Mouse (Mus musculus) CH12.LX (cell line): ENCODE data around the gene Gm10271. TPM values are rescaled to one million over a fixed set of nuclear protein-coding genes. Genes with fewer than 3 reads are reported as not detected.

Experiments used
- DNase-seq: peaks from one replicate; pipeline ENCODE4 v3.0.0-alpha.2; 2013; ENCODE audit errors: extremely low read depth
- H3K27ac ChIP-seq: 2 replicates; pipeline ENCODE4 v1.5.1; 2012; ENCODE audit warnings: low read depth, mild to moderate bottlenecking, control low read depth, moderate library complexity; ENCODE audit not compliant: insufficient read depth
- H3K27me3 ChIP-seq: replicated peaks from 2 replicates; pipeline ENCODE3; 2012; ENCODE audit warnings: inconsistent platforms
- H3K36me3 ChIP-seq, 2 experiments: replicated peaks in 1 of 2; 2 replicates each; pipeline versions ENCODE3 to v1.6.1; 2012; ENCODE audit warnings: inconsistent platforms in 1 of 2, low read length in 1 of 2, mild to moderate bottlenecking in 1 of 2, mixed read lengths in 1 of 2, moderate library complexity in 1 of 2; ENCODE audit not compliant: control insufficient read depth in 1 of 2, insufficient read depth in 1 of 2
- H3K4me1 ChIP-seq, 2 experiments: 2 replicates each; pipeline ENCODE4 v1.6.1; 2012; ENCODE audit warnings: inconsistent platforms in 1 of 2, moderate library complexity in 1 of 2; ENCODE audit not compliant: insufficient read depth in 2 of 2, control insufficient read depth in 1 of 2
- H3K4me2 ChIP-seq: 2 replicates; pipeline ENCODE4 v1.6.1; 2012; ENCODE audit warnings: low read depth, mild to moderate bottlenecking, control low read depth; ENCODE audit not compliant: poor library complexity, insufficient read depth, severe bottlenecking
- H3K4me3 ChIP-seq, 3 experiments: fragments of 150-350 bp in 1 of 3; sonication (generic) in 1 of 3; replicated peaks in 1 of 3; 2 replicates each; pipeline versions ENCODE3 to v1.5.1; 2011 to 2012; ENCODE audit warnings: low read depth in 2 of 3, low read length in 2 of 3, mild to moderate bottlenecking in 2 of 3, moderate library complexity in 2 of 3, control low read depth in 1 of 3, improper control_type of control experiment in 1 of 3, inconsistent platforms in 1 of 3, mixed read lengths in 1 of 3; ENCODE audit not compliant: poor library complexity in 1 of 3
- H3K79me2 ChIP-seq: replicated peaks from 2 replicates; pipeline ENCODE4 v1.6.1; 2012; ENCODE audit warnings: mild to moderate bottlenecking, moderate library complexity; ENCODE audit not compliant: control insufficient read depth, poor library complexity, insufficient read depth, severe bottlenecking; ENCODE audit errors: extremely low read depth
- H3K9ac ChIP-seq: 2 replicates; pipeline ENCODE4 v1.6.1; 2012; ENCODE audit warnings: low read depth, mild to moderate bottlenecking, control low read depth, moderate library complexity; ENCODE audit not compliant: insufficient read depth
- H3K9me3 ChIP-seq: replicated peaks from 2 replicates; pipeline ENCODE3; 2012; ENCODE audit warnings: low read length, inconsistent platforms, mixed read lengths
- BHLHE40 ChIP-seq: IDR thresholded peaks from 2 replicates; pipeline ENCODE4 v1.6.1; 2011; ENCODE audit warnings: mild to moderate bottlenecking, low read depth, low read length, improper control_type of control experiment
- CHD2 ChIP-seq: IDR thresholded peaks from 2 replicates; pipeline ENCODE4 v1.6.1; 2011; ENCODE audit warnings: low read length, improper control_type of control experiment
- CTCF ChIP-seq, 2 experiments: IDR thresholded peaks in 1 of 2; conservative IDR thresholded peaks in 1 of 2; 2 replicates each; pipeline ENCODE4 v1.5.1; 2011 to 2012; ENCODE audit warnings: low read depth in 2 of 2, low read length in 2 of 2, improper control_type of control experiment in 1 of 2, inconsistent platforms in 1 of 2, mild to moderate bottlenecking in 1 of 2, moderate library complexity in 1 of 2
- ETS1 ChIP-seq: conservative IDR thresholded peaks from 2 replicates; pipeline ENCODE4 v1.6.1; 2012; ENCODE audit warnings: low read depth, mild to moderate bottlenecking, inconsistent platforms, low read length, improper control_type of control experiment, moderate library complexity
- GABPA ChIP-seq: IDR thresholded peaks from 2 replicates; pipeline ENCODE4 v1.6.1; 2012; ENCODE audit warnings: low read depth, low read length, improper control_type of control experiment, inconsistent platforms; ENCODE audit not compliant: insufficient replicate concordance
- MAX ChIP-seq: IDR thresholded peaks from 2 replicates; pipeline ENCODE4 v1.6.1; 2011; ENCODE audit warnings: low read length, improper control_type of control experiment
- MXI1 ChIP-seq: IDR thresholded peaks from 2 replicates; pipeline ENCODE4 v1.6.1; 2011; ENCODE audit warnings: mild to moderate bottlenecking, low read depth, low read length, improper control_type of control experiment
- MYC ChIP-seq: IDR thresholded peaks from 2 replicates; pipeline ENCODE4 v1.6.1; 2011; ENCODE audit warnings: low read depth, mild to moderate bottlenecking, improper control_type of control experiment, low read length
- NELFE ChIP-seq: IDR thresholded peaks from 2 replicates; pipeline ENCODE4 v1.6.1; 2011; ENCODE audit warnings: low read depth, low read length, improper control_type of control experiment
- NRF1 ChIP-seq: IDR thresholded peaks from 2 replicates; pipeline ENCODE4 v1.6.1; 2014; ENCODE audit warnings: low read depth, mild to moderate bottlenecking, inconsistent platforms, low read length, improper control_type of control experiment, moderate library complexity
- POLR2A ChIP-seq: IDR thresholded peaks from 2 replicates; pipeline ENCODE4 v1.6.1; 2011; ENCODE audit warnings: low read depth, mild to moderate bottlenecking, improper control_type of control experiment, low read length
- POLR2AphosphoS2 ChIP-seq: IDR thresholded peaks from 2 replicates; pipeline ENCODE4 v1.6.1; 2011; ENCODE audit warnings: low read depth, low read length, improper control_type of control experiment
- SIN3A ChIP-seq: IDR thresholded peaks from 2 replicates; pipeline ENCODE4 v1.6.1; 2012; ENCODE audit warnings: low read length, improper control_type of control experiment, inconsistent platforms
- TBP ChIP-seq: conservative IDR thresholded peaks from 2 replicates; pipeline ENCODE4 v1.6.1; 2011; ENCODE audit warnings: low read depth, low read length, improper control_type of control experiment
- TCF12 ChIP-seq: IDR thresholded peaks from 2 replicates; pipeline ENCODE4 v1.6.1; 2014; ENCODE audit warnings: low read depth, mild to moderate bottlenecking, inconsistent platforms, low read length, improper control_type of control experiment
- UBTF ChIP-seq: IDR thresholded peaks from 2 replicates; pipeline ENCODE4 v1.6.1; 2012; ENCODE audit warnings: low read depth, mild to moderate bottlenecking, inconsistent platforms, low read length, improper control_type of control experiment, moderate library complexity
- ZC3H11A ChIP-seq: IDR thresholded peaks from 2 replicates; pipeline ENCODE4 v1.6.1; 2012; ENCODE audit warnings: low read depth, mild to moderate bottlenecking, inconsistent platforms, low read length, improper control_type of control experiment
- dilution Hi-C: fragments of 300-500 bp; cut with MboI; formaldehyde crosslinking; loops from 2 replicates; pipeline ENCODE4 v1.14.3; 2020; ENCODE audit warnings: low sequenced_read_pairs; ENCODE audit not compliant: extremely low pct_unique_long_range_greater_than_20kb, extremely low pct_ligation_motif_present
- in situ Hi-C: fragments of 300-500 bp; cut with MboI; formaldehyde crosslinking; loops from 3 replicates; pipeline ENCODE4 v1.14.3; 2019; ENCODE audit warnings: low sequenced_read_pairs, low pct_ligation_motif_present, low pct_unique_long_range_greater_than_20kb, mixed read lengths
- polyA plus RNA-seq: library from polyadenylated mRNA; unstranded; fragments of >175 nt; gene quantifications from 2 replicates; pipeline ENCODE4 v1.2.1, GENCODE M21; 2012; ENCODE audit warnings: low read depth; ENCODE audit not compliant: insufficient read length
- total RNA-seq, 2 experiments: library from RNA; depleted of rRNA; stranded (reverse); fragments of 300-350 nt in 1 of 2; fragments of >200 nt in 1 of 2; gene quantifications; 2 replicates each; pipeline ENCODE4 v1.2.3; 2012 to 2014

Gm10271 gene
- total and polyA plus RNA-seq, 3 experiments = not detected

DNA sequence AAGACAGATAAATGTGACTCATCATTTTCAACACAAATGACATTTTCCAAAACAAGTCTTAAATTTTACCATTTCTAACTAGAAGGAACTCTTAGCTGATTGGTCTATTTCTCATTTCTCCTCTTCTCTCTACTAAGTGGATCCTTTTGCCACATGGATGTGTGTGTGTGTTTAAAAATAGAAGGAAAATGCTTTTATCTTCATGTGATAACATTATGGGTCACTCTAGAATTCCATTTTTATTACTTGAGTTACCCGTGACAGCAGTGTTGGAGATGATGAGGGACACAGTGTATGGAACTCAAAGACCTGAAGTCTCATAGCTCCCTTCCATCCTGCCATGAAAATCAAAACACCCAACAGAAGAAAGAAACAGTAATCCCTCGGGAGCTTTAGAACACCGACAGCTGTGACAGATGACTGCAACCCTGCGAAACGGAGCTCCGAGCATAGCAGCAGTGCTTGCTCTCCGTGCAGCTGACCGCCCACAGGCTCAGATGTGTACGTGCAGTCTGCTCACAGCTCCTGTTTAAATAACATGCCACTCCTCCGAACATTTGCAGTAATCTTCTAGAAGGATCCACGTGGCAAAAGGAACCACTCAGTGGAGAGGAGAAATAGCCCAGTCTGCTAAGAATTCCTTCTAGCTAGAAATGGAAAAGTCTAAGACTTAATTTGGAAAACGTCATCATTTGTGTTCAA, 41.4 kb upstream of the Gm10271 start:
- Histone ChIP-seq H3K4me3 (no peak overlapping the region), H3K4me2 (peak overlapping the region; percentile 34; the same call in 1 of the 2 replicates), H3K27ac (no peak overlapping the region), H3K9me3 (peaks cover 7% of the 10 kb centered on the region), H3K36me3 (no peaks in the 10 kb centered on the region), H3K27me3 (no peaks in the 10 kb centered on the region), H3K9ac (no peak overlapping the region), H3K79me2 (no peaks in the 10 kb centered on the region), H3K4me1 (peaks cover 15 to 27% of the 10 kb centered on the region in 2 experiments)
- in situ Hi-C loops = no loop called here
- peak; percentile 67 for DNase-seq
- TF ChIP-seq CTCF (conservative IDR thresholded peaks at IDR 0.05 in 1 of 2, IDR thresholded peaks at IDR 0.05 in 1 of 2; ENCODE audit: low read depth in 2 of 2, low read length in 2 of 2) = 0 out of 4 replicates have a peak, but pooled peaks of 1 of the 2 experiments have one; percentile 3
- peak; percentile 75 for TF ChIP-seq ETS1
- peak; percentile 77 for TF ChIP-seq TBP
- TF ChIP-seq BHLHE40 = peak; percentile 45; the same call in 1 of the 2 replicates
- 0 out of 2 replicates have a peak, but pooled peaks have one; percentile 16 for TF ChIP-seq MAX
- no peak for TF ChIP-seq NELFE
- TF ChIP-seq POLR2A = no peak
- TF ChIP-seq, all 38 proteins: peak for 5
- dilution Hi-C loops = no loop called here

DNA sequence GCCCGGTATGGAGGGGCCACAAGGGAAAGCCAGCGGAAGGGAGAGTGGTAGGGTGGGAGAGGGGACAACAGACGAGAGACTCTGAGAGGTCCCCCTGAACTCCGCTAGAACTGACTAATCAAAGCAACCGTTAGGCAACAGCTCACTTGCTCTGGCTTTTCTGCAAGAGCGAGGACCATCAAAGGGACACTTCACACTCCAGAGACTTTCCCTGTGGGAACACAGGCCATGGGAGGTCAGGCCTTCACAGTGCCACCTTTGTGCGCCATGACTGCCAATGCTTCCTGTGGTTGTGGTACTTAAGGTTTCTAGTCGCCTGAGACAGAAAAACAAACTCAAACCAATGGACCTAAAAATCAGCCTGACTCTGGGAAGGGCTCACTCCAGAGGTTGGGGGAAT, 38.6 kb upstream of the Gm10271 start:
- TF ChIP-seq NRF1 = no peak
- TF ChIP-seq CHD2 = no peak
- TF ChIP-seq BHLHE40 = no peak
- no peak for TF ChIP-seq SIN3A
- no peak for TF ChIP-seq MYC
- TF ChIP-seq GABPA = no peak
- no peak for TF ChIP-seq NELFE
- no peak for TF ChIP-seq CTCF (conservative IDR thresholded peaks at IDR 0.05 in 1 of 2, IDR thresholded peaks at IDR 0.05 in 1 of 2; ENCODE audit: low read depth in 2 of 2, low read length in 2 of 2)
- no peak for TF ChIP-seq TCF12
- no peak for TF ChIP-seq UBTF
- TF ChIP-seq ZC3H11A = no peak
- no peak for TF ChIP-seq MXI1
- no peak for TF ChIP-seq POLR2AphosphoS2
- H3K27ac ChIP-seq = no peak overlapping the region
- H3K36me3 ChIP-seq = no peaks in the 10 kb centered on the region
- in situ Hi-C loops = no loop called here
- peaks cover 7% of the 10 kb centered on the region for H3K9me3 ChIP-seq
- H3K4me1 ChIP-seq = peaks cover 0 to 14% of the 10 kb centered on the region in 2 experiments; a peak in 2 of 4 replicates
- H3K79me2 ChIP-seq = no peaks in the 10 kb centered on the region
- no peaks in the 10 kb centered on the region for H3K27me3 ChIP-seq
- DNase-seq = no peak
- dilution Hi-C loops = no loop called here
- no peak overlapping the region for H3K4me2 ChIP-seq
- H3K4me3 ChIP-seq = no peak overlapping the region
- H3K9ac ChIP-seq = no peak overlapping the region
